Comparison of ENCODE assay signal across 23 mouse cellular contexts in genomic region chr2:164723276-164723675, GRCm38 (mm10). TPM values are rescaled to one million over a fixed set of nuclear protein-coding genes. Genes with fewer than 3 reads are reported as not detected.
"Had no signal": no experiment of that assay in that cellular context is flagged by ENCODE, and none has a peak within 500 bp of the region (broad histone marks: within the 10 kb centered on the region; RNA-seq: fewer than 3 reads in every experiment).

No protein-coding gene starts in this region.

- H3K4me3 ChIP-seq: neural tube, embryonic 15.5 days; stomach, embryonic 15.5 days had no signal

- H3K36me3 ChIP-seq: neural tube, embryonic 15.5 days; stomach, embryonic 15.5 days had no signal

- DNase-seq: retina, postnatal 1 day; right cerebral cortex, adult 18-20 months; right cerebral cortex, postnatal 14 days; right cerebral cortex, postnatal 25 days; right cerebral cortex, postnatal 4 days; spleen, adult 18-20 months; thymus, adult 18-20 months; thymus, adult 2 months; thymus, postnatal 14 days; thymus, postnatal 25 days; thymus, postnatal 36 days; thymus, postnatal 4 days had no signal

- H3K4me2 ChIP-seq: neural tube, embryonic 15.5 days; stomach, embryonic 15.5 days had no signal

- H3K9me3 ChIP-seq: neural tube, embryonic 15.5 days; stomach, embryonic 15.5 days had no signal

- H3K9ac ChIP-seq: neural tube, embryonic 15.5 days; stomach, embryonic 15.5 days had no signal

- H3K27me3 ChIP-seq: neural tube, embryonic 15.5 days; stomach, embryonic 15.5 days had no signal

- H3K27ac ChIP-seq: neural tube, embryonic 15.5 days; stomach, embryonic 15.5 days; stomach, postnatal 0 days had no signal

- H3K4me1 ChIP-seq: neural tube, embryonic 15.5 days; stomach, embryonic 15.5 days had no signal

RNA-seq across cellular contexts. Expression of gene Spint5, which starts 8.2 kb away (rescaled TPM):
- polyA plus RNA-seq: neural tube, embryonic 14.5 days; neural tube, embryonic 15.5 days; small intestine, adult 2 months; spleen, adult 2 months; stomach, embryonic 14.5 days; stomach, embryonic 15.5 days; stomach, embryonic 16.5 days; stomach, postnatal 0 days; thymus, adult 2 months; thymus, postnatal 0 days; urinary bladder, adult 2 months had no signal

RNA-seq across cellular contexts. Expression of gene Spint4, which starts 25.0 kb away (rescaled TPM):
- polyA plus RNA-seq: neural tube, embryonic 14.5 days; neural tube, embryonic 15.5 days; small intestine, adult 2 months; spleen, adult 2 months; stomach, embryonic 14.5 days; stomach, embryonic 15.5 days; stomach, embryonic 16.5 days; stomach, postnatal 0 days; testis, adult 2 months; thymus, adult 2 months; thymus, postnatal 0 days; urinary bladder, adult 2 months had no signal

RNA-seq across cellular contexts. Expression of gene Wfdc13, which starts 38.4 kb away (rescaled TPM):
- polyA plus RNA-seq: neural tube, embryonic 14.5 days; neural tube, embryonic 15.5 days; small intestine, adult 2 months; spleen, adult 2 months; thymus, adult 2 months; thymus, postnatal 0 days had no signal
